In the genomic region with DNA sequence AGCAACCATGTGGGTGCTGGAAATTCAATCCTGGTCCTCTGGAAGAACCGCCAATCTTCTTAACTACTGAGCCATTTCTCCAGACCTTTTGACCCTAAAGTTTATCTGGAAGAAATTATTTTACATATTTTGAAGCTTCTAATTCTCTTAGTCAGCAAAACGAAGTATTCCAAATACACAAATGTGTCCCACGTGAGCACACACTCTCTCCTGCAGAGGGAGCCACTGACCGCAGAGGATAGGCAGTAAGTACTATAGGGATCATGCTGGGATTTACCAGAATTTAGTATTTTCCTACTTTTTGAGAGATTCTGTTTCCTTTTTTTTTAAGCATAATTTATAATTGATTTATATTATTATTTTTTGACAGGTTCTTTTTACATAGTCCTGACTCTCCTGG, we compare ENCODE assay signal across 10 mouse cellular contexts. TPM values are rescaled to one million over a fixed set of nuclear protein-coding genes. Genes with fewer than 3 reads are reported as not detected.
A peak's percentile ranks its signal among the peaks of the same experiment; 100 is the strongest.
DNase-seq lines count a peak whose midpoint lies in the region; TF ChIP-seq lines count a peak whose summit lies in the region.
"Had no signal": no experiment of that assay in that cellular context is flagged by ENCODE, and none has a peak within 500 bp of the region (broad histone marks: within the 10 kb centered on the region; RNA-seq: fewer than 3 reads in every experiment).

No protein-coding gene starts in this region.

- DNase-seq in layer of hippocampus, adult 2 months (ENCODE audit: low spot score in 2 of 2), result peak in 1 of 2 experiments; percentile 47
- DNase-seq in layer of hippocampus, adult 9-11 months, result no peak
- peak; percentile 76 for DNase-seq in MEL (ENCODE audit: low read depth, low spot score)
- DNase-seq in brain, embryonic 14.5 days (ENCODE audit: low read depth), result peak; percentile 58
- DNase-seq in kidney, adult 9 months, result peak; percentile 63
- DNase-seq in frontal cortex, postnatal 10 days (ENCODE audit: low spot score in 2 of 2), result no peak
- no peak for DNase-seq in right cerebral cortex, adult 18-20 months

- H3K79me2 ChIP-seq in MEL (ENCODE audit: control insufficient read depth, insufficient read depth, low read length, poor library complexity) (no peaks in the 10 kb centered on the region), myocyte (ENCODE audit: control insufficient read depth, insufficient read depth) (no peaks in the 10 kb centered on the region)

- no peak overlapping the region for H3K4me2 ChIP-seq in myocyte (ENCODE audit: low read depth)

- no peaks in the 10 kb centered on the region for H3K9me3 ChIP-seq in MEL (replicated peaks; ENCODE audit: insufficient read depth, low read length)
- H3K9me3 ChIP-seq: megakaryocyte, embryonic 14.5 days had no signal

- TF ChIP-seq RAD21 in MEL (IDR thresholded peaks at IDR 0.05; ENCODE audit: low read depth, low read length), result peak; percentile 90

- no peaks in the 10 kb centered on the region for H3K4me1 ChIP-seq in MEL (ENCODE audit: control insufficient read depth in 1 of 2, insufficient read depth in 2 of 2, low read length in 2 of 2)

- peak; percentile 85 for TF ChIP-seq CTCF in layer of hippocampus, adult 2 months (conservative IDR thresholded peaks at IDR 0.05)
- TF ChIP-seq CTCF in MEL (IDR thresholded peaks at IDR 0.05 in 2 of 3, conservative IDR thresholded peaks at IDR 0.05 in 1 of 3; ENCODE audit: control insufficient read depth in 1 of 3, insufficient read depth in 1 of 3, low read depth in 2 of 3, low read length in 3 of 3, poor library complexity in 1 of 3, severe bottlenecking in 1 of 3), result peak; percentile 73 to 85 (median 78)
- peak; percentile 60; the same call in 1 of the 2 replicates for TF ChIP-seq CTCF in brain, embryonic 14.5 days (IDR thresholded peaks at IDR 0.05; ENCODE audit: borderline replicate concordance, extremely low read depth, insufficient read depth, insufficient read length)

- H3K27me3 ChIP-seq in MEL (ENCODE audit: control insufficient read depth in 1 of 2, insufficient read depth in 2 of 2, low read length in 2 of 2), result no peaks in the 10 kb centered on the region
- no peaks in the 10 kb centered on the region for H3K27me3 ChIP-seq in myocyte (ENCODE audit: control insufficient read depth, insufficient read depth, insufficient read length)
- H3K27me3 ChIP-seq: megakaryocyte, embryonic 14.5 days had no signal

- no peak overlapping the region for H3K9ac ChIP-seq in MEL (ENCODE audit: control insufficient read depth, low read depth, low read length, poor library complexity, severe bottlenecking)

- no peak for TF ChIP-seq EP300 in MEL (IDR thresholded peaks at IDR 0.05; ENCODE audit: low read depth in 1 of 2, low read length in 2 of 2)

- H3K27ac ChIP-seq in layer of hippocampus, adult 2 months, result no peak overlapping the region
- no peak overlapping the region for H3K27ac ChIP-seq in MEL (ENCODE audit: control insufficient read depth, low read depth, low read length)

- H3K36me3 ChIP-seq in MEL (ENCODE audit: control insufficient read depth in 1 of 2, insufficient read depth in 2 of 2, low read length in 2 of 2) (no peaks in the 10 kb centered on the region), myocyte (ENCODE audit: control insufficient read depth, insufficient read depth) (no peaks in the 10 kb centered on the region)

- no peak overlapping the region for H3K4me3 ChIP-seq in layer of hippocampus, adult 2 months
- H3K4me3 ChIP-seq in MEL (ENCODE audit: control insufficient read depth in 1 of 2, insufficient read depth in 1 of 2, low read depth in 2 of 2, low read length in 2 of 2) (no peak overlapping the region), myocyte (no peak overlapping the region)
- H3K4me3 ChIP-seq: megakaryocyte, embryonic 14.5 days had no signal

- no peak for TF ChIP-seq POLR2A in MEL (IDR thresholded peaks at IDR 0.05; ENCODE audit: control insufficient read depth in 1 of 2, insufficient read depth in 1 of 2, low read depth in 1 of 2, low read length in 2 of 2, poor library complexity in 1 of 2)
- TF ChIP-seq POLR2A in brain, embryonic 14.5 days (IDR thresholded peaks at IDR 0.05; ENCODE audit: borderline replicate concordance, extremely low read depth, insufficient read depth, insufficient read length, poor library complexity, severe bottlenecking), result no peak
- TF ChIP-seq POLR2A in myocyte (IDR thresholded peaks at IDR 0.05; ENCODE audit: insufficient read length, low read depth), result no peak

- H3ac ChIP-seq in myocyte (ENCODE audit: control insufficient read depth, insufficient read length), result no peak overlapping the region

TF ChIP-seq in MEL, 35 proteins besides CTCF, POLR2A, EP300 and RAD21 (continues in another document):
- TF ChIP-seq TAL1 (IDR thresholded peaks at IDR 0.05; ENCODE audit: low read length) (no peak), MAFK (IDR thresholded peaks at IDR 0.05; ENCODE audit: borderline replicate concordance, low read depth, low read length) (peak; percentile 99), KAT2A (conservative IDR thresholded peaks at IDR 0.05; ENCODE audit: low read depth, low read length) (no peak), SIN3A (IDR thresholded peaks at IDR 0.05; ENCODE audit: low read length) (peak; percentile 43; the same call in 1 of the 2 replicates), E2F4 (IDR thresholded peaks at IDR 0.05; ENCODE audit: borderline replicate concordance, low read depth, low read length) (no peak), MXI1 (IDR thresholded peaks at IDR 0.05; ENCODE audit: low read depth, low read length) (peak; percentile 64; the same call in 1 of the 2 replicates), USF1 (IDR thresholded peaks at IDR 0.05; ENCODE audit: low read depth, low read length) (peak; percentile 88), ETS1 (IDR thresholded peaks at IDR 0.05; ENCODE audit: low read depth, low read length) (no peak), BHLHE40 (IDR thresholded peaks at IDR 0.05; ENCODE audit: borderline replicate concordance, low read depth, low read length) (peak; percentile 75; the same call in 1 of the 2 replicates), MYC (IDR thresholded peaks at IDR 0.05; ENCODE audit: low read depth, low read length) (peak; percentile 89), MAX (IDR thresholded peaks at IDR 0.05; ENCODE audit: low read length) (peak; percentile 71), SMC3 (IDR thresholded peaks at IDR 0.05; ENCODE audit: low read depth, low read length) (peak; percentile 89)

TF ChIP-seq in myocyte, 11 proteins besides CTCF, POLR2A, EP300 and RAD21:
- TF ChIP-seq SRF (IDR thresholded peaks at IDR 0.05; ENCODE audit: control insufficient read depth, insufficient read length, low read depth), result no peak
- TF ChIP-seq USF1 (IDR thresholded peaks at IDR 0.05; ENCODE audit: low read depth), result peak; percentile 78
- no peak for TF ChIP-seq CEBPB (IDR thresholded peaks at IDR 0.05; ENCODE audit: insufficient read depth, poor library complexity, severe bottlenecking)

RNA-seq across cellular contexts. Expression of a gene that starts 7.1 kb away (rescaled TPM):
- total RNA-seq in layer of hippocampus, adult 2 months (2021), result under 1 TPM; 0.32 to 0.44 TPM
- 0.15 and 0.26 TPM in 2 replicates for total RNA-seq in MEL (2012; rRNA removed)
- polyA plus RNA-seq in MEL (2012; ENCODE audit: insufficient read depth in 1 of 2, insufficient read length in 2 of 2, low read depth in 1 of 2, low replicate concordance in 2 of 2, missing spikeins in 1 of 2) (under 1 TPM in 1 of 2 experiments, not detected in 1; 0.54 TPM), myocyte (2012; fragmentation: generic; extraction: Trizol) (0.25 TPM)
- 0.90 and 1.4 TPM in 2 replicates for polyA plus RNA-seq in brain, embryonic 14.5 days (2012; rRNA removed)

RNA-seq across cellular contexts. Expression of a gene that starts 13.6 kb away (rescaled TPM):
- 100 to 1,000 TPM in 1 of 2 experiments, 10 to 100 TPM in 1; 93.5 to 100 TPM for total RNA-seq in layer of hippocampus, adult 2 months (2021)
- 179 and 187 TPM in 2 replicates for total RNA-seq in MEL (2012; rRNA removed)
- 100 to 1,000 TPM in 1 of 2 experiments, not detected in 1; 366 TPM for polyA plus RNA-seq in MEL (2012; ENCODE audit: insufficient read depth in 1 of 2, insufficient read length in 2 of 2, low read depth in 1 of 2, low replicate concordance in 2 of 2, missing spikeins in 1 of 2)
- polyA plus RNA-seq in brain, embryonic 14.5 days (2012; rRNA removed), result 105 and 111 TPM in 2 replicates
- polyA plus RNA-seq in myocyte (2012; fragmentation: generic; extraction: Trizol), result 236 TPM

RNA-seq across cellular contexts. Expression of a gene that starts 18.7 kb away (rescaled TPM):
- 100 to 1,000 TPM; 160 TPM for total RNA-seq in layer of hippocampus, adult 2 months (2021)
- total RNA-seq in MEL (2012; rRNA removed), result 0.15 and 0.29 TPM in 2 replicates
- polyA plus RNA-seq in MEL (2012; ENCODE audit: insufficient read depth in 1 of 2, insufficient read length in 2 of 2, low read depth in 1 of 2, low replicate concordance in 2 of 2, missing spikeins in 1 of 2) (1 to 10 TPM in 1 of 2 experiments, not detected in 1; 2.5 TPM), myocyte (2012; fragmentation: generic; extraction: Trizol) (0.25 TPM)
- polyA plus RNA-seq in brain, embryonic 14.5 days (2012; rRNA removed), result 187 and 233 TPM in 2 replicates
- total RNA-seq: gastrocnemius, postnatal 36 days had no signal

RNA-seq across cellular contexts. Expression of a gene that starts 20.4 kb away (rescaled TPM):
- total RNA-seq in layer of hippocampus, adult 2 months (2021), result 100 to 1,000 TPM; 101 TPM
- total RNA-seq in MEL (2012; rRNA removed), result 26.0 and 29.5 TPM in 2 replicates
- polyA plus RNA-seq in MEL (2012; ENCODE audit: insufficient read depth in 1 of 2, insufficient read length in 2 of 2, low read depth in 1 of 2, low replicate concordance in 2 of 2, missing spikeins in 1 of 2) (10 to 100 TPM in 1 of 2 experiments, not detected in 1; 51.3 TPM), myocyte (2012; fragmentation: generic; extraction: Trizol) (5.7 TPM)
- 92.6 and 101 TPM in 2 replicates for polyA plus RNA-seq in brain, embryonic 14.5 days (2012; rRNA removed)

RNA-seq across cellular contexts. Expression of a gene that starts 23.0 kb away (rescaled TPM):
- total RNA-seq in layer of hippocampus, adult 2 months (2021), result 10 to 100 TPM; 32.5 to 32.8 TPM
- total RNA-seq in MEL (2012; rRNA removed), result 46.3 and 49.4 TPM in 2 replicates
- polyA plus RNA-seq in MEL (2012; ENCODE audit: insufficient read depth in 1 of 2, insufficient read length in 2 of 2, low read depth in 1 of 2, low replicate concordance in 2 of 2, missing spikeins in 1 of 2) (10 to 100 TPM in 1 of 2 experiments, not detected in 1; 55.0 TPM), myocyte (2012; fragmentation: generic; extraction: Trizol) (37.0 TPM)
- 45.4 and 46.9 TPM in 2 replicates for polyA plus RNA-seq in brain, embryonic 14.5 days (2012; rRNA removed)

Comparison
In these comparisons a context has a peak if more than half of its experiments do, and no peak if none do; other contexts are left out.
1. DNase-seq: peak in MEL (single experiment), brain, embryonic 14.5 days (single experiment) and kidney, adult 9 months (single experiment); none in layer of hippocampus, adult 9-11 months (single experiment), frontal cortex, postnatal 10 days (0 of 2) and right cerebral cortex, adult 18-20 months (single experiment).
2. RNA of a gene that starts 18.7 kb away (polyA plus RNA-seq): 187 to 233 TPM in brain, embryonic 14.5 days; 2.5 TPM in MEL and 0.25 TPM in myocyte (single experiment); every median in the first group is over 10 times any median in the second.
3. Peak in every context shown above with its lines, with median percentiles within 50 percentile points of each other: CTCF ChIP-seq.